Mouse (Mus musculus) lung, adult 2 months (tissue): ENCODE measurements around the gene Pakap. TPM values are rescaled to one million over a fixed set of nuclear protein-coding genes. Genes with fewer than 3 reads are reported as not detected.
A peak's percentile ranks its signal among the peaks of the same experiment; 100 is the strongest.

Source experiments
- DNase-seq: peaks from one replicate; pipeline ENCODE4 v3.0.0; 2022
- H3K4me1 ChIP-seq: fragments of 200-500 bp; 2 replicates; pipeline ENCODE4 v1.6.1; 2011; ENCODE audit warnings: low read length; ENCODE audit not compliant: control insufficient read depth, insufficient read depth
- H3K4me3 ChIP-seq: fragments of 200-500 bp; replicated peaks from 2 replicates; pipeline ENCODE3; 2011; ENCODE audit warnings: low read depth, mild to moderate bottlenecking, control low read depth, low read length; ENCODE audit errors: extremely low read depth
- CTCF ChIP-seq: fragments of 200-500 bp; IDR thresholded peaks from 2 replicates; pipeline ENCODE4 v1.5.1; 2011; ENCODE audit warnings: mild to moderate bottlenecking, low read length, control low read depth; ENCODE audit not compliant: insufficient read depth
- POLR2A ChIP-seq: fragments of 200-500 bp; IDR thresholded peaks from 2 replicates; pipeline ENCODE4 v1.6.1; 2011; ENCODE audit warnings: low read depth, mild to moderate bottlenecking, control low read depth, low read length, borderline replicate concordance; ENCODE audit errors: extremely low read depth
- WGBS: fragments of 180-500 bp; shearing (Covaris S2); methylation state at CpG from one replicate; pipeline ENCODE4 v1.1.7; 2018; 5-methylcytosine and 5-hydroxymethylcytosine counted together
- polyA plus RNA-seq: library from polyadenylated mRNA; depleted of rRNA; stranded (reverse); fragments of >200 nt; gene quantifications from 2 replicates; pipeline ENCODE4 v1.2.3, GENCODE M21; 2012

Gene Pakap
- polyA plus RNA-seq, 1 experiment, result 2.7 TPM

- no peak for DNase-seq
Measured at GRCm38 (mm10) chr4:57829131-57829530, 261.2 kb downstream of the Pakap start.

DNA sequence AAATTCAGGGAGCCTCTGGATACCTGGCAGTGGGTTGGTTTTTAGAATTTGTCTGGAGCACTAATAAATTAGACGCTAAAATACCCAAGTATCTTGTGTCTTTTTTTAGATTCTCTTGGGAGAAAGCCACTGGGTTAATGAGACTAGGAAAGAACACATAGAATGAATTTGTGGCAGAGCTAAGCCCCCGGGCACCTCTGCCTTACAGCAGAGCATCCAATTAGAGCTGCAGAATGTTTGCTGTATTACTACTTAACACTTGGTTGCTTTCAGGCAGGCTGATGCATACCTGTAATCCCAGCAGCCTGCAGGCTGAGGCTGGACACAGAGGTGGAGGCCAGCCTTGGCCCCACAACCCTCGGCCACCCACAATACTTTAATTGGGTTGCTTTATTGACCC is 261.8 kb downstream of the Pakap start:
- TF ChIP-seq POLR2A, result no peak
- no peak for TF ChIP-seq CTCF
- DNase-seq, result no peak
- H3K4me3 ChIP-seq, result no peak overlapping the region
- 77% methylated on average over 3 of the region's 3 CpGs for WGBS
- peaks cover 16% of the 10 kb centered on the region for H3K4me1 ChIP-seq

More at GRCm38 (mm10) chr4:57829131-57829530, 261.2 kb downstream of the Pakap start:
- WGBS, result 70% methylated on average over 9 of the region's 9 CpGs
- H3K4me3 ChIP-seq, result no peak overlapping the region
- H3K4me1 ChIP-seq, result peaks cover 13% of the 10 kb centered on the region
- TF ChIP-seq POLR2A (no peak), CTCF (no peak)

- peaks cover 16% of the 10 kb centered on the region for H3K4me1 ChIP-seq
- TF ChIP-seq POLR2A (no peak), CTCF (no peak)
- DNase-seq, result no peak
- no peak overlapping the region for H3K4me3 ChIP-seq
- WGBS, result 37% methylated on average over 7 of the region's 7 CpGs
Measured at GRCm38 (mm10) chr4:57832318-57832717, 264.3 kb downstream of the Pakap start.

GRCm38 (mm10) chr4:57833060-57833459 is 265.1 kb downstream of the Pakap start:
- Histone ChIP-seq H3K4me1 (peaks cover 16% of the 10 kb centered on the region), H3K4me3 (no peak overlapping the region)
- TF ChIP-seq CTCF (no peak), POLR2A (no peak)
- no peak for DNase-seq
- WGBS, result 57% methylated on average over 4 of the region's 4 CpGs

DNA sequence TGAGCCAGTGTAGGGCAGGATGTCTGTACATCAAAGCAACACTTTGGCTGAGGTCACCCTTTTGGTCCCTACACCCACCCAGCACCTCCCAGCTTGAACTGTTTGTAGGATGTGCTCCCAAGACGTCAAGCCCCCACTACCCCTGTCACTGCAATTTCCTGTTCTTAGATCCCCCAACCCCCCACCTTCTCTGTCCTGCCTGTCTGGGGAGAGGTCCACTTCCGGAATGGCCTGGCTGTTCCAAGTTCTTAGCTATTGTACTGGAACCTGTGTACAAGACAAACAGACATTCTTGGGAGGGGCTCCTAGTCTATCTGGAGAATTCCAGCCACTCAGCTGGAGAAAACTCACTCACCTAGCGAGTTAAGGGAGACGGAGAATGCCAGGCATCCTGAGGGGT is 266.2 kb downstream of the Pakap start:
- 36% methylated on average over 4 of the region's 4 CpGs for WGBS
- peaks cover 18% of the 10 kb centered on the region for H3K4me1 ChIP-seq
- TF ChIP-seq CTCF (no peak), POLR2A (no peak)
- no peak overlapping the region for H3K4me3 ChIP-seq
- no peak for DNase-seq

DNA sequence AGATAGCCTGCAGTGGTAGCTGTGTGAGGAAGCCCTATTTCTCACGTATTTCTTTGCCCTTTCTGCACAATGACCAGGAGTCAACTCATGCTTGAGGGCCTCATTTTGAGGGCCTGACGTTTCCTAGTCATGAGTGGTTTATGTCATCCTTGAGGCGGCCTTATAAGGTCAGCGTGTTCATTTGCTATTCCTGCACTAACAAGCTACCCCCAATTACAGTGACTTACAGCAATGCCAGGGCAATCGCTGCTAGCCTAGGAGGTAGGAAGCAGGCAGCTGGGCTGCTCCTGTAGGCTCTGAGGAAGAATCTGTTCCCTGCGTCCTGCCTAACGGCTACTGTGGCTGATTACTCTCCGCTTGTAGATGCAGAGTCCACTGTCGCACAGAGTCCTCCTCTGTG is 269.1 kb downstream of the Pakap start:
- Histone ChIP-seq H3K4me1 (peaks cover 17% of the 10 kb centered on the region), H3K4me3 (no peak overlapping the region)
- no peak for DNase-seq
- no peak for TF ChIP-seq CTCF
- TF ChIP-seq POLR2A, result no peak
- 79% methylated on average over 9 of the region's 9 CpGs for WGBS

GRCm38 (mm10) chr4:57839343-57839742 is 271.4 kb downstream of the Pakap start:
- Histone ChIP-seq H3K4me3 (no peak overlapping the region), H3K4me1 (peaks cover 18% of the 10 kb centered on the region)
- WGBS, result 38% methylated on average over 4 of the region's 4 CpGs
- DNase-seq, result no peak
- TF ChIP-seq CTCF, result no peak
- no peak for TF ChIP-seq POLR2A

DNA sequence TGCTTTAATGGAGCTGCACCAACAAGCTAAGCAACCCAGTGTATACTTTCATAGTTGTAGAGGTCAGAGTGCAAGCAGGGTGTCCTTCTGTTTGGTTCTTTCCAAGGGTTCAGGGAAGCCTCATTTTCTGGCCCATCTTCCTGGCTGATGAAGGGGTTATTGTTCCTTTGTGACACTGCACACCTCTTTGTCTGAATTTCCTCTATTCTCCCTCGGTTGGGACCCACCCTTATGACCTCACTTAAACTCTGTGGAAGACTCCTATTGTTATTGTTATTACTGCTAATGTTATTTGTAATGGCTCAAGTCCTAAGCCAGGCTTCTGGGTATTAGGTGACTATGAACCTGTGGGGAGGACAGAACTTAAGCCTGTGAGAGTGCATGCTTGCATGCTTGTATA is 273.9 kb downstream of the Pakap start:
- TF ChIP-seq CTCF (no peak), POLR2A (no peak)
- H3K4me3 ChIP-seq, result no peak overlapping the region
- DNase-seq, result no peak
- WGBS, result 39% methylated on average over 1 of the region's 1 CpGs
- H3K4me1 ChIP-seq, result peaks cover 21% of the 10 kb centered on the region

GRCm38 (mm10) chr4:57842472-57843305 is 274.7 kb downstream of the Pakap start:
- TF ChIP-seq CTCF (no peak), POLR2A (no peak)
- WGBS, result 48% methylated on average over 11 of the region's 11 CpGs
- H3K4me1 ChIP-seq, result peaks cover 25% of the 10 kb centered on the region
- no peak for DNase-seq
- no peak overlapping the region for H3K4me3 ChIP-seq

GRCm38 (mm10) chr4:57845031-57845431 is 277.1 kb downstream of the Pakap start:
- TF ChIP-seq POLR2A, result peak; percentile 91
- no peak for TF ChIP-seq CTCF

More at GRCm38 (mm10) chr4:57845031-57845431, 277.1 kb downstream of the Pakap start:
- peak; percentile 84 for DNase-seq
- Histone ChIP-seq H3K4me1 (peaks cover 29% of the 10 kb centered on the region), H3K4me3 (peak overlapping the region; percentile 63)
- WGBS, result 11% methylated on average over 10 of the region's 10 CpGs
